Mouse (Mus musculus): Measurements from ENCODE around the gene Mrpl52.

- TF ChIP-seq TAL1 (IDR thresholded peaks at IDR 0.05; ENCODE audit: low read length) (no peak), GATA1 (IDR thresholded peaks at IDR 0.05; ENCODE audit: low read length) (no peak)
Observed at GRCm38 (mm10) chr14:54398921-54399382, 27.8 kb upstream of the Mrpl52 start.
